Mouse (Mus musculus) naive thymus-derived CD4-positive, alpha-beta T cell, adult 2 months (primary cell): ENCODE data around the gene Ncln.
"Not testable (repeated sequence)": the region's sequence is repeated elsewhere in the genome, so short reads cannot be mapped to it uniquely, and the experiment has no call there.

Source experiments
- DNase-seq: peaks from one replicate; pipeline ENCODE4 v3.0.0-alpha.2; 2011; ENCODE audit warnings: low read depth

Gene Ncln

GRCm38 (mm10) chr10:81462415-81462804 is 33.8 kb downstream of the Ncln start:
- DNase-seq, result no peak

DNA sequence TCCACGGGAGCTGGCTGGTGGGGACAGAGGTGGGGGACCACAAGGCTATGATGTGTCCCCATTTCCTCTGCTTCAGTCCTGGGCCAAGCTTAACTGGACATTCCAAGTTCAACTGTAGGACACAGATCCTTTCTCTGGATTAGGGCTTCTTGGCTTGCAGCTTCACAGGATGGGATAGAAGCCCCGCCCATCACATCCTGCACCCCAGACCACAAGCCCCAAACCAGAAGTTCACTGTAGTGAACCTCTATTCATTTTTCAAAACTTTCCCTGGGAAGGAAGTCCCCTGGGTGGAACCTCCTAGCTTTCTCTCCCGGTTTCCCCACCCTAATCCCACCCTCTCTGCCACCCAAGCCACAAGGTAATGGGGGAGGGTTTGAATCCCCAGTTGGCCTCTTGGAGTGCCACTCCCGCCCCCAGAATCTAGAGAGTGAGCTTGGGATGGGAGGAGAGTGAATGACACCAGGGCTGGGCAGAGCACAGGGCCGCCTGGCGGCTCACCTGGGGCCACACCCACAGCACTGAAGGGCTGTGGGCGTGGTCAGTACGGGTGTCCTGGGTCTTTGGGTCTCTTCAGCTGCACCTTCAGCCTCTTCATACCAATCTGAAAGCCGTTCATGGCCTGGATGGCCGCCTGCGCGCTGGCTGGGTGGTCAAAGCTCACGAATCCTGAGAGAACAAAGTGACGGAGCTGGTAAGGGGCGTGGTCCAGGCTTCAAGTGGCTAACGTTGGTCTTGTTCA is 34.3 kb downstream of the Ncln start:
- no peak for DNase-seq

DNA sequence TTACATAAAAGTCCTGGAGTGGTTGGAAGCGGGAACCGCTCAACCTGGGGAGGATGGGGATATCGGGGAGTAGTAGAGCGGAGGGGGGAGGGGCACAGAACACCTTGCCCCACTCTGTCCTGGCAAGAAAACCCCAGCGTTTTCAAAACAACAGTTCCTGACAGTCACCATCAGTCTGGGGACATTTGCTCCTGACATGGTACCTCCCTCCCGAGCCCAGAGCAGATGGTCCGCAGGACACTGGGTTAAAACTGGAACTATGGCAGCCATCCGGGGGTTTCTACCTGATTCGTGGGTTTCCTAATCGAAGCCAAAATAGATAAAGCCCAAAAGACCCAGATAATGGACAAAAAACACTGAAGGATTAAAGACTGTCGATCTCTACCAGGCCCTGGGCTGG is 35.2 kb downstream of the Ncln start:
- DNase-seq, result no peak

GRCm38 (mm10) chr10:81460471-81460870 is 35.7 kb downstream of the Ncln start:
- no peak for DNase-seq

DNA sequence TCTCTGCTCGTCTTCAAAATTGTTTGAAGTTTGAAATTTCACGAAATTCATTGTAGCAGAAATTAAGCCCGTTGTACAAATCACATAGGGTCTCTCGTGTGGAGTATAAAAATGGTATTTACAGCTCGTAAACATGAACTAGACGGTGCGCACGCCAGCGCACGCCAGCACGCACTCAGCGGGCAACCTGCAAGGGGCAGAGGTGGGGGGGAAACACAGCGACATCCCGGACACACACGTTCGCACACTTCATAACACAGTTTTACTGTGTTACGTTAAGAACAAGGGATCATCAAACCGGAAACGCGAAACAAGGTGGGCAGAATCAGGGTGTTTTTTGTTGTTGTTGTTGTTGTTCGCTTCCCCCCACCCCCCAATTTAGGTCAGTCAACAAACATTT is 36.8 kb downstream of the Ncln start:
- no peak for DNase-seq

DNA sequence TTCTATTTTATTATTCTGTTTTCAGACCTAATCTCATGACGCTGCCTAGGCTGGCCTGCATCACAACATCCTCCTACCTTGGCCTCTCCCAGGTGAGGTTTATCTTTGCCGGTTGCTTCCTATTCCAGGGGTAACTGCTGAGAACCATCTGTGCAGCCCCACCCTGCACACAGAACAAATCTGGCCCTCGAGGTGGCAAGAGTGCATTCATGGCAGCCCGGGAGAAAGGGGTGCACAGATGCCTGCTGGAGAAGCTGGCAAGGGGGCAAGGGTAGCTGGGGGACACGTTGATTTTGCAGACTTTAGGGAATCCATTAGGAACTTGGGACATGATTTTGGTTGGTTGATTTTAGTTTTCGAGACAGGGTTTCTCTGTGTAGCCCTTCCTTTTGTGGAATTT is 37.9 kb downstream of the Ncln start:
- DNase-seq, result no peak

GRCm38 (mm10) chr10:81457624-81458023 is 38.6 kb downstream of the Ncln start:
- no peak for DNase-seq

DNA sequence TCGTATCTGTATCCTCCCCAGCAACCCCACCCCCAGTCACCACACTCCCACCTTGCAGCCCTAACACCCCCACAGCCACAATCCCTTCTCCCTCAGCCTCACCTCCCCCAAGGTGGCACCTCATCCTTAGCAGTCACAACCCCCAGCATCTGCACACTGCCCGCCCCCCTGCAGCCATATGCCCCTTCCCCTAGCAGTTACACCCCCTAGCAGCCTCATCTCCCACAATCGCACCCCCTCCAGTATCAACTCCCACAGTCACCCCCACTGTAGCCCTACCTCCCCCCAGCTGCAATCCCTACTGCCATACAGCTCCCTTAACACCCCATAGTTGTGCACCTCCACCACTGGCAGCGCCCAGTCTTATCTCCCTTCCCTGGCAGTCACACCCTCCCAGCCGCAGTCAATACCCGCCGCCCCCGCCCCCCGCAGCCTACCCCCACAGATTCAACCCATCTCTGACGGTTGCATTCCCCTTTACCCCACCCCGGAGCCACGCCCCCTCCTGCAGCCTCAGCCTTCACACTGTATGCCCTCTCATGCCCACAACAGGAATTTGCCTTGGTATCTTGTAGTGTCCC is 39.1 kb downstream of the Ncln start:
- DNase-seq, result no peak

- DNase-seq, result no peak
Measured at GRCm38 (mm10) chr10:81455181-81455895, 40.9 kb downstream of the Ncln start, which contains the start of gene Nfic. TSS of gene Nfic (minus strand) at chr10:81455635.

- no peak for DNase-seq
Measured at GRCm38 (mm10) chr10:81454106-81454505, 42.1 kb downstream of the Ncln start.

- DNase-seq, result no peak
Measured at GRCm38 (mm10) chr10:81452947-81453288, 43.3 kb downstream of the Ncln start.

DNA sequence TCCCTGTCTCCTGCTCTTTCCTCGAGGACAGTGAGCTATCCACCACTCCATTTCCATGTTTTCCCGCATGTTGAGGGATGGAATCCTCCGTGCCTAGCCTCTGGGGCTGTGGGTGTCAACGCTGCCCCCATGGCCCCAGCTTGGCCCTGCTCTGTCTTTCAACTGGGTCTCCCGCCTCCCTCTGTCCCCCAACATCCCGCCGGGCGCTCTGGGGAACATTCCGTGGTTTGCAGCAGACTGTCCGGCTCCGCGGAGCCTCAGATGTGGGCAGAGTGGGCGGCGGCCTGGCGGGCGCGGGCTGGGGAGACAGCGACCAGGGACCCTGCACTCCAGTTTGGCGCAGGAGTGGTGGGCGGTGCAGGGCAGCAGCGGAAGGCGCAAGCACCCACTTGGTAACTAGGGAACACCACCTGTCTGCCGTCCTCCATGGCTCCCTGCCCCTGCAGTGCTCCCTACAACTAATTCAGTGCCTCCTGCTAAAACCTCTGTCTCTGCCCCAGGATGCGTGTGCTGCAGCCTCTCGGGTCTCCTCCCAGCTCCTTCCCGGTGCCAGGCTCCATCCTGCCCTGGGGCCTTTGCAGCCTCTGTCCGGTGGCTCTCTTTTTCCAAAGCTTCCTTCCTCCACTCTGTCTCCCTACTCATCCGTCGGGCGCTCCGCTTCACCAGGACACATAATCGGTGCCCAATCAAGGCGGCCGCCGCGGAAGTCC is 43.8 kb downstream of the Ncln start:
- no peak for DNase-seq

DNA sequence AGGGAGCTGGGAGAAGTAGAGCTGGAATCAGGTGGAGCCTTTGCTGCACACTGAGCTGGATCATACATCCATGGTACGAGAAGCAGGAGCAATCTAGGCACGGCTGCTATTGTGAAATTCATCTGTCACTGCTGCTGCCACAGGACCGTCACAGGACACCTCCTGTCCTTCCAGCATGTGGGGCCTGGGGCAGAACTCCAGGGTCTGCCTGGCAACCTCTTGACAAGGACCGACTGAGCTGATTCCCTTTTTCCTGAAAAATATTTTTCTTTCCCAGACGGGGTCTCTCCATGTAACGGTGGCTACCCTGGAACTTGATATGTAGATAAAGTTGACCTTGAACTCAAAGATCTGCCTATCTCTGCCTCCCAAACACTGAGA is 44.8 kb downstream of the Ncln start:
- no peak for DNase-seq

DNA sequence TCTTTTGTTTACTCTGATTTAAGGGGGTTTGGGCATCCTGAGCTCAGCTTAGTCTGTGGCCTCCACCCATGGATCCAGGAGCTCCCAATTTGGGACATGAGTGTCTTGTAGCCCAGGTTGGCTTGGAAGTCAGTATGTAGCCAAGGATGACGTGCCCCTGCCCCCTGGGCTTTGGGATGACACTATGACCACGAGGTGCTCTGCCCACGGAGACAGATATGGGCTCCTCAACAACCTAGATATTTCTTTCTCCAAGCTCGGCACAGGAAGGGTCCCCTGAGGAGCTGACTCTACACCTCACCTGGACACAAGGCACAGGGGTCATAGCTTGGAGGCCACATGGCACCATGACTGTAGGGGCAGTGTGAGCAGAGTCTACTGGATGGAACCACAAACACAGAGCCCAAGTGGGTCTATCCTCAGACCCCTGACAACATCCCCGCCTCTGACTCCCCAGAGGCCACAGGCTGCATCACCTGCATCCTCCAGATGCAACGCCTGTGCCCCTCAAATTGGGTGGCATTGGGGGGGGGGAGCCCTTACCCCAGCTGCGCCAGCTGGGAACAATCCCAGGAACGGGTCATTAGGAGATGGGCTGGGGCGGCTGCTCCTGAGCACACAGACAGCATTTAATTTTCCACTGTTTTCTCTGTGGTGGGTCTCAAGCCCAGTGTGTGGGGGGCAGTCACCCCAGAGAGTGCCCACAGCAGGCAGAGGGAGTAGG is 45.4 kb downstream of the Ncln start:
- no peak for DNase-seq

DNA sequence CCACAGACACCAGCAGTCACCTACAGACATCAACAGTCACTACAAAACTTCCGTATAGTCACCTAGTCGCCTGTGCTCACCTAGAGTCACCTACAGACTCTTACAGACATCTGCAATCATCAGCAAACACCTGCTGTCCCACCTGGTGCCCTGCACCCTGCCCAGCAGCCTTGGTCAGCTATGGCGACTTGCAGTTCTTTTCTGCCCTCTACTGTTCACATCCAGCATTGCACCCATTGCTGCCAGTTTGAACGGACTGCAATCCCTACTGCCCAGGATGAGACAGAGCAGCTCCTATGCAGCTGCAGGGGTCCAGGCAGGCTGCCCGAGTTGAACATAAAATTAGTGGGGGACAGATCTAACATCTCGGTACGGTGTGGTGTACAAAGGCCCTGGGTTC is 46.1 kb downstream of the Ncln start:
- DNase-seq, result peak; percentile 92

GRCm38 (mm10) chr10:81445516-81445915 is 50.7 kb downstream of the Ncln start:
- not testable (repeated sequence) for DNase-seq

DNA sequence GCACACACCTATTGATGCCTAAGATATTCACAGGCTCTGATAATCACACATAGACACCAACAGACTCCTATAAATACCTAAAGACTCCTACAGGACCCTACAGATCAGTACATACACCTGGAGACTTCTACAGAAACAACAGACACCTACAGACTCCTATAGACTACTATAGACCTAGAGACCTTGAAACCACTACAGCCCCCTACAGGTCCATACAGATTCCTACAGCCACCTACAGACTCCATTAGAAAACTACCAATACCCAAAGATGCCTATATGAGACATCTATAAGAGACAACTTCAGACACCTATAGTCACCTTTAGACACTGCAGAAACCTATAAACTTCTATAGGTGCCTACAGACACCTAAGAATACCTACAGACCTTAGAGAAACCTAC is 55.2 kb downstream of the Ncln start:
- peak; percentile 63 for DNase-seq
